Mouse (Mus musculus) ovary, adult 18-20 months (tissue): ENCODE results near the gene Otop2.
A peak's percentile ranks its signal among the peaks of the same experiment; 100 is the strongest.

Experiments used
- DNase-seq: peaks from one replicate; pipeline ENCODE4 v3.0.0; 2022; ENCODE audit warnings: low spot score, mixed read lengths

Gene Otop2

GRCm38 (mm10) chr11:115276780-115277603 is 30.0 kb upstream of the Otop2 start, which contains the start of gene Fdxr:
Gene Fdxr (minus strand): TSS chr11:115277050.
- DNase-seq = peak; percentile 99

- DNase-seq = no peak
Measured at GRCm38 (mm10) chr11:115277604-115277975, 29.4 kb upstream of the Otop2 start.

DNA sequence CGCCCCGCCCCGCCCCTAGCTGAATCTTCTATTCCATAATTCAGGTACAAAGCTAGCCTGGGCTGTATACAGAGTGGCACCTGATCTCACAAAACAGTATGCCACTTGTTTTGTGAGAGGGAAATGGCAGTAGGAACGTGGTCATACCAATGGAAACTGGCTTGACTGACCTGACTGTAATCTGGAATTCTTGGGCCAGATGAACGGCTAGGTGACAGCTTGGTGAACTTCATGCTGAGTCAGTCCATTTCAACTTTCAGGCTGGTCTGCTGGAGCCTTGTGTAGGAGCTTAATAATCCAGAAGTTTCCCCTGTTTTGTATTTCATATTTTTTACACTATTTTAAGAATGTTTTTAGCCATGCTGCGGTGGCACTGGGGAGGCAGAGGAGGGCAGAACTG is 28.8 kb upstream of the Otop2 start:
- no peak for DNase-seq

DNA sequence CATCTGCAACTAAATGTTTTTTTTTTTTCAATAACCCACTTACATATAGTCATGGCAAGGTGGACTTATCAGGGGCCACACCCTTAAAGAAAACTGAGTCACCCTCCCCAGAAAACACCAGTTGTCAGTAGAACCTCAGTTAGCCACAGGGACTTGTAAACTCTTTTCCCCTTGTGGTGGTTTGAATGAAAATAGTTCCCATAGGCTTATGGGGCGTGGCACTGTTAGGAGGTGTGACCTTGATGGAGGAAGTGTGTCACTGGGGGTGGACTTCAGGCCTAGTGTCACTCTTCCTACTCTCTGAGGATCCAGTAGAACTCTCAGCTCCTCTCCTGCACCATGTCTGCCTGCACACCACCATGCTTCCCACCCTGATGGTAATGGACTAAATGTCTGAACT is 27.2 kb upstream of the Otop2 start:
- DNase-seq = no peak

DNA sequence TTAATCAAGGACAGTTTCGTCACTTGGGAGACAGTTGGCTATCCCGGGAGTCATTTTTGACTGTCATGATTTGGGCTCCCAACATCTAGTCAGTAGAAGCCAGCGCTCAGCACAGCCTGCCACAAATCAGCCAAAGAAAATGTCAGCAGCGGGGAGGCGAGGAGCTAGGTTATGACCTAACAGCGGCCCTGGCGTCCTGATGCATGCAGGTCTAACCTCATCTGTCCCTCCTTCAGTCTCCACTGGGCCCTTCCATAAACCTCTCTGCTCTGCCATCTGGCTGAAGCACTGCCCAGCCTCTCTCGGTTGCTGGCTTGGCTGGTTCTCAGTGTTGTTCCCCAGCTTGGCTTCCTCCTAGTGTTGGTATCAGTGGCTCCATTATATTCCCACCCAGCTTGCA is 24.7 kb upstream of the Otop2 start:
- no peak for DNase-seq

- peak; percentile 54 for DNase-seq
Measured at GRCm38 (mm10) chr11:115282723-115283485, 24.1 kb upstream of the Otop2 start.

GRCm38 (mm10) chr11:115283486-115283765 is 23.5 kb upstream of the Otop2 start:
- no peak for DNase-seq

DNA sequence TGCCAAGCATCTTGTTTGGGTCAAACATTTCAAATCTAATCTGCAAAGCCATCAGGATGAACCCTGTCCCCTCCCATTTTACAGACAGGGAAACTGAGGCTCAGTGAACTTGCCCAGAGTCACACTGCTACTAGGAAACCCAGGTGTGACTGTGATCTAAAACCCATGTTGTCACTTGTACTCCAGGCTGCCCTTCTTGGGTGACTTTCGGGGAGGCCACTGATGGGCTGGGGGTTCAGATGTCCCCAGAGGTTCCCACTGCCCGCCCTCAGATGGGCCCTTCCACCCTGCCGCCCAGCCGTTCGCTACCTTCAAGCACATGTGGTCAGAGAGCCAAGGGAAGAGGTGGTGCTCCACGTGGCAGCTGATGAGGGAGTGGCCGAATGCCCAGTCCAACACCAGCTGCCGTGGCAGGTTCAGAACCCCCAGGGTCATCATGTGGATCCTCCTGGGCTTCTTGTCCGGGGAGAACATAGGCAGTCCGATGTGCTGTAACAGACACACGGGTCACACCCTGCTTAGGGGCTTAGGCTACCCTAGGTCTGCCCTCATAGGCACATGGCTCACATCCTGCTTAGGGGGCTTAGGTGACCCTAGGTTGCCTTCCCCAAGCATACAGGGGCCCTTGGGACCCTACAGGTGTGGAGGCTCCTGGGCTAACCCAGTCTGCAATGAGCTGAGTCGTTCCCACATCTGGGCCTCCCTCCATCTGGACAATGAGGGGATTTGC is 22.9 kb upstream of the Otop2 start:
- no peak for DNase-seq

- DNase-seq = no peak
Measured at GRCm38 (mm10) chr11:115285282-115285681, 21.7 kb upstream of the Otop2 start.

GRCm38 (mm10) chr11:115286201-115286993 is 20.6 kb upstream of the Otop2 start:
- DNase-seq = no peak

DNA sequence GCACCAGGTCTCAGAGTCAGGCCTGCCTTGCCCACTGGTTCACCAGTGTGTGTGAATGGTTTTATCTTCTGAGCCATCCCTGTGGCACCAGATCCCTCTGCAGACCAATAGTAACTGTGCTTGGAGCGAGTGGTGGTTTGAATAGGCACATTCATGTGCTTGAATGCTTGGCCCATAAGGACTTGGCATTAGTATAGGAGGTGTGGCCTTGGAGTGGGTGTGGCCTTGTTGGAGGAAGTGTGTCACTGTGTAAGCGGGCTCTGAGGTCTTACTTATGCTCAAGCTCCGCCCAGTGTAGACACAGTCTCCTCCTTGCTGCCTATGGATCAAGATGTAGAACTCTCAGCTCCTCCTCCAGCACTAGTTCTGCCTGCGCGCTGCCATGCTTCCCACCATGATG is 19.6 kb upstream of the Otop2 start:
- DNase-seq = no peak

DNA sequence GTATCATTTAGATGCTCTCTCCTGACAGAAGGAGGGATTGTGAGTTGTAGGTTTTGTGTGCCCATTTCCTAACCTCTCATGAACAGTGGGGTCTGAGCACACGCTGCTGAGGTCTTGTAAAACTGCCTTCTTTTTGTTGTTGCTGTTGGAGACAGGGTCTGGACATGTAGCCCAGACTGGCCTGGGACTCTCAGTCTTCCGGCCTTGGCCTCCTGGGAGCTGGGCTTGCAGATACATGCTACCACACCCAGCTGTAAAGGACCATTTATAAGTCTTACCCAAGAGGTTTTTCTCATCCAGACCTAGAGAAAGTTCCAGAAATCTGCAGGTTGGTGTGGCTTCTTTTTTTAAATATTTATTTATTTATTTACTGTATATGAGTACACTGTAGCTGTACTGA is 18.7 kb upstream of the Otop2 start:
- DNase-seq = no peak

GRCm38 (mm10) chr11:115289885-115290284 is 17.1 kb upstream of the Otop2 start:
- no peak for DNase-seq

DNA sequence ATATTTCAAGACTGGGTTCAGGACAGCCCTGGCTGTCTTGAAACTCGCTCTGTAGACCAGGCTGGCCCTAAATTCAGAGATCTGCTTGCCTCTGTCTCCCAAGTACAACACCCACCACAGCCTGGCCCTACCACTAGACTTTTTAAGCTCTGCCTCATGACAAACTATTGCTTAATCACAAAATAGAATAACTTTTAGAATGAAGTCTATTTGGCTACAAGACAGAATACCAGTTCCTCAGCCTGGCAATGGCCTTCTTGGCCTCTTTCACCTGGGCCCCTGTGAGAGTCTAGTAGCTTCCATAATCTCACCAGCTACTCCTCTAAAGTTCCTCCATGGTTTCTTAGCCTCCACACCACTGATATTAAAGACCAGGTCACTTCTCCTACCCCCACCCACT is 16.6 kb upstream of the Otop2 start:
- no peak for DNase-seq

DNA sequence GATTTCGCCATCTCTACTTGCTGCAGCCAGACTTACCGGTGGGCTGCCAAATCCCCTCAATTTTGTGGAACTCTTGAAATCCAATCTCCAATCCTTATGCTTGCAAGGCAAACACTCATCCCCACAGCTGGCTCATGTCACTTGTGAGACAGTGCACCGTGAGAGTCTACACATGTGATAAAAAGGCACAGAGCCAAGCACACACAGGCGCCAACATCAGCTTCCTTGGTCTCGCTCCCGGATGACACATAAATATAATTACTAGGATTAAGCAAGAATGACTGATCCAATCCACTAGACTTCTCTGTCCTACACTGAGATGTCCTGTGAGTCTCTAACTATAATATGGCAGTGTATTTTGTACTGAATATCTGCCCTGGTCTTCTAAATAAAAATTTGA is 16.0 kb upstream of the Otop2 start:
- DNase-seq = peak; percentile 72

- DNase-seq = no peak
Measured at GRCm38 (mm10) chr11:115291503-115291902, 15.5 kb upstream of the Otop2 start.

GRCm38 (mm10) chr11:115292631-115293375 is 14.2 kb upstream of the Otop2 start:
- DNase-seq = no peak

DNA sequence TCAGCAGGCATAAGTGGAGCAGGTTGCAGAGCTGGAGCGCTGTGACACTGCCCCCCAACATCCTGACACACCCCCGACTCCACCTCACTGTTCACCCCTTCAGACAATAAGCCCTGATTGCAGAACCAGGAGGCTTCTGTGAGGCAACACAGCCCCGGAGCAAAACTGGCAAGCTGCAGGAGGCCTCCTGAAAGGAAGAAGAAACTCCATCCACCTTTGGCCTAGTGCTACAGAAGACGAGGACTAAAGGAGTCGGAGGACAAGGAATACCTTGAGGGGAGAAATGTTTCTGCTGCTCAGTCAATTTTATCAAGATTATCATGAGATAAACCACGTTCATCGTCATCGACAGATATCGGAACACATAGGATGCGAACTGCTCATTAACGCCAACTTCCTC is 11.0 kb upstream of the Otop2 start:
- no peak for DNase-seq

DNA sequence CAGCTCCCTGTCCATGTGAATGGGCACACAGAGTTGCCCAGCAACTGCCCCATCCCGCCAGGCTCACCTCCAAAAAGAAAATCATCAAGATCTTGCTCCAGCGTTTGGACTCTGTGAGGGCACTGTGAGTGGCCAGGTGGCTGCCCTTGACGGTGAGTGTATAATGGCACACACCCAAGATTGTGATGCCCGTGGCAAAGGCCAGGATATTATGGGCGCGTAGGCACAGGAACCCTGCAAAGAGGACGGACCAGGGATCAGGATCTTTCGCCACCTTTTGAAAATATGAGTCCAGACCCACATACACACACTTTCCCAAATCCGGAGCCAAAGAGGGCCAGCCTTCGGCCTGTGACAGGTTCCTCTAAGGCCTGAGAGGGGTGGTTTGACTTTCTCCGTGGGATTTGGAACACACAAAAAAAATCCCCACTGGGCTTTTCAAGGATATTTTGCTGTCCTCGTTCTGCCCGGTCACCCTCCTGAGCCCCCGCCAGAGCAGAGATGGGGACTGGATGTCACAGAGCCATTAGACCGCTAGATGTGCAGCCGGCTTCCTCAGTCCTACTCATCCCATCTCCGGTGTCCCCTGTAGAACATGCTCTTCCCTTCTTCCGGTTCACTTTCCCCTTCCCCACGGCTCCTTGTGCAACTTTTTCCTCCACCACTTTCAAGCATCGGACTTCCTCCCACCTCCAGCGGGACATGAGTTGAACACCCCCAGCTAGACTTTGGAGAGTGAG is 10.3 kb upstream of the Otop2 start:
- no peak for DNase-seq

DNA sequence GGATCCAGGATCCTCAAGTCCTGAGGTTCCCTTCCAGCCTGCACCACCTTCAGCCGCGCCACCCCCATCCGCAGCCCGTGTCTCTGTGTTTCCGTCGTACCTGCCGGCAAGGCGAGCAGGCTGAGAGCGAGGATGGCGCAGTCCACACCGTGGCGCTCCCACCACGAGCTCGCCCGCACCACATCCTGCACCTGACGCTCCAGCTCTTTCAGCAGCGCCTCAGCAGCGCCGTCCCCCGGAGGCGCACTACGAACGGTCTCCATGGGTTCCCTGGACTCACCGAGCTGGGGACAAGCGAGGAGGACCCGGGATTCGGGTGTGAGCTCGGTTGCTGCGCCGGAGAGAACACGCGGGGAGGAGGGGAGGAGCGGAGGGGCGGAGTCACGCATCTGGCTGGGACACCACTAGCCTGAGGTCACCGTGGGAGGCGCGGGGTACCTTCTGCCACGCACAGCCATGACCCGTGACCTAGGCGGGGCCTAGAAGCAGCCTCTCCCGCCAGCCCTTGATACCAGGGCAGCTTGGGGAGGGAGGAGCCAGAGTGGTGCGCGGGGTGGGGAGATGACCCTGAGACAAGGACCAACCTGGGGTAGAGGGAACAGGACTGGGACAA is 9.6 kb upstream of the Otop2 start, which contains the start of gene Fads6:
Fads6 (minus strand) TSS at position 450 of the 613 bp plus-strand sequence.
- DNase-seq = peak; percentile 75
